Mouse (Mus musculus) cerebellum, adult 9-11 months (tissue): ENCODE data around the gene Cybb.
"Not testable (repeated sequence)": the region's sequence is repeated elsewhere in the genome, so short reads cannot be mapped to it uniquely, and the experiment has no call there.

ENCODE experiments used
- DNase-seq: peaks from one replicate; pipeline ENCODE4 v3.0.0; 2022

Cybb gene

GRCm38 (mm10) chrX:9487671-9488070 is at the start of gene Cybb:
TSS of gene Cybb (minus strand) at chrX:9487771.
- no peak for DNase-seq

DNA sequence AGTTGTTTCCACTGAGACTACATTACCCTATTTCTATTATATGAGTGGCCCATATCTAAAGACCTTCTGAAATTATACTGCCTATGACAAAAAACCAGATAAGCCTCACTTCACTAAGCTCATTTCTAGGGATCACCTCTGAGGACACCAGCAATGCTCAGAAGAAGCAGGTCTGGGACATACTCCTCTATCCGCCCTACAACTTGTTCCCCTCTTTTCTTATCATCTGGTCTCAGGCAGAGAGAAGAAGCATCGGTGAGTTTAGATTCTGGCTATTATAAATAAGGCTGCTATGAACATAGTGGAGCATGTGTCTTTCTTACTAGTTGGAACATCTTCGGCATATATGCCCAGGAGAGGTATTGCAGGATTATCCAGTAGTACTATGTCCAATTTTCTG is 49.3 kb upstream of the Cybb start:
- DNase-seq: no peak

DNA sequence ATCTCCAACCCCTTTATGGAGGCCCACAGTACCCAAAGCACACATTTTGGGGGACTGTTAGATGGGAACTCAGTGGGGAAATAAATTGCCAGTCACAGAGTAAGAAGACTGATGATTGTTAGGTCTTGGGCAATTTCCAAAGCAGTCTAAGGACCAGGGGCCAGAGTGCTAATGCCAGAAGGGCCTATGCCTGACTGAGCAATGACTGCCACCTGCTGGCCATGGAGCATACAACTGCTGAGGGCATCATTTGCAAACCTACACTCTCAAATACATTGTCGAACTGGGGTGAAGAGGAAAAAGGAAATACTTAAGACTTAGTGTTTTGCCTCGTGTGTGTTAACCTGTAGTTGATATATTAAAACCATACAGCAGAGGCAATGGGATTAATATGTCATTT is 32.4 kb upstream of the Cybb start:
- peak; percentile 22 for DNase-seq

DNA sequence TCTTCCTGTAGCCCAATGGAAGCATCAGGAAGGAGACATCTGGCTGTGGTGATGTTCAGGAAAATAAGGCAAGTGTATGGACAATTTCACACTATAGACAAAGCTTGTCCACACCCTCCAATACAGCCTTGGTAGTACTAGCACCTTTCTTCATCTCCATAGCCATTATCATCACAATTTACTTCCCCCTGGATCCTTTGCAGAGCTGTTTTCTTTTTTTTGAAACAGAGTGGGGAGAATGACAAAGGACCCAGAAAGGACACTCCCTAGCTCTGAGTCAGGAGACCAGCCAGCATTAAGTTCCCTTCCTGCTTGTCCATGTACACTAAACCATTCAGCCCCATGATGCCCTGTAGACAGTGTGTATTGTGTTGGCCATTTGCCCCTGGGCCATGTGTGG is 30.0 kb upstream of the Cybb start:
- not testable (repeated sequence) for DNase-seq

GRCm38 (mm10) chrX:9475036-9475435 is 12.5 kb downstream of the Cybb start:
- DNase-seq: not testable (repeated sequence)

GRCm38 (mm10) chrX:9474440-9474839 is 13.1 kb downstream of the Cybb start:
- no peak for DNase-seq

DNA sequence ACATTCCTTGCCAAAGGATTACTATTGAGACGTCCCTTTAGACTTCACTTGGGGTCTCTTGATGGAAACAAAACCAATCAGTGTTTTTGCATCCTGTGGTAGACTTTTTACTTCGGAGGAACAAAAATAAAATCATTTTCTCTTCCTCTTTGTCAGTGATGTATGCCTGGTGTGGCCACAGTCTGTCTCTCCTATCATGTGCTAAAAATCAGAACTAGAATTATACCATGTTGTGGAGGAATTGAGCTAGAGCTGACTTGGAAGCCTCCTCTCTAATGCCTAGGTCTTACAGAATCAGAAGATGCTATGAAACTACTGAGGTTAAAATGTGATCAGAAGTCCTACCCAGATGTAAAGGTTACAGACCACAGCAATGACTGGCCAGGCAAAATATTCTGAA is 13.8 kb downstream of the Cybb start:
- no peak for DNase-seq

GRCm38 (mm10) chrX:9470811-9471388 is 16.7 kb downstream of the Cybb start:
- DNase-seq: peak; percentile 28

GRCm38 (mm10) chrX:9469100-9469499 is 18.5 kb downstream of the Cybb start:
- DNase-seq: no peak

DNA sequence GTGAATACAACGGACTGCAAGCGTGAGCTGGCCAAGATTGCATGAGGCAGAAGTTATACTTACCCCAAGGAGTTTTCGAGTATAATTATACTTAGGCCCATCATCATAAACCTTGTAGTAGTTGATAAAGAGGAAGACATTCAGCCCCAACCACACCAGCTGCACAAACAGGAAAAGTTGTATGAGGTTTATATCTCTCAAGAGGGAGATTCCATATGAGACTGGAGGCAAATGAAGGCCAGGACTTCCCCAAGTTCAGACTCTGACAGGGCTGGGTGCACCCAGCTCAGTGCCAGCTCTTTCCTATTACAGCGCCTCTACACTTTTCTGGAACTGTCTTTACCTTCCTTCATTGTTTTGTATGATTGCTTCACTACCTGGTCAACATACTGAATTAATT is 20.6 kb downstream of the Cybb start:
- no peak for DNase-seq

- DNase-seq: no peak
Observed at GRCm38 (mm10) chrX:9465890-9466289, 21.7 kb downstream of the Cybb start.

- DNase-seq: no peak
Observed at GRCm38 (mm10) chrX:9462671-9463070, 24.9 kb downstream of the Cybb start.

GRCm38 (mm10) chrX:9461399-9461798 is 26.2 kb downstream of the Cybb start:
- no peak for DNase-seq

- DNase-seq: no peak
Observed at GRCm38 (mm10) chrX:9460387-9460930, 27.1 kb downstream of the Cybb start.

- no peak for DNase-seq
Observed at GRCm38 (mm10) chrX:9452375-9452774, 35.2 kb downstream of the Cybb start.

- DNase-seq: no peak
Observed at GRCm38 (mm10) chrX:9447284-9447683, 40.3 kb downstream of the Cybb start.

DNA sequence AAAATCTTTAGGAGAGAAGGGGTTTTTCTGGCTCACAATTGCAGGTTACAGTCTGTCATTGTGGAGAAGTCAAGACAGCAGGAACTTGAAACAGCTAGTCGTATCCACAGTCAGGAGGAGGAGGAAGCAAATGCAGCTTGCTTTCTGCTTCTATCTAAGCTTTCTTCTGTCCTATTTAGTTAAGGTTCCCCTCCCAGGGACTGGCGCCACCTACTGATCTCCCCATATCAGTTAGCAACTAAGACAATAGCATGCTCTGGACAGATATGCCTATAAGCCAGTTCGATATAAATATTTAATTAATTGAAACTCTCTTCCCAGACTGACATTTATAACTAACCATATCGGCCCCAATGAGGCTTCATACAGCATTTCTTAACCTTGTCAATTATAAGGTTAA is 46.5 kb downstream of the Cybb start:
- no peak for DNase-seq

DNA sequence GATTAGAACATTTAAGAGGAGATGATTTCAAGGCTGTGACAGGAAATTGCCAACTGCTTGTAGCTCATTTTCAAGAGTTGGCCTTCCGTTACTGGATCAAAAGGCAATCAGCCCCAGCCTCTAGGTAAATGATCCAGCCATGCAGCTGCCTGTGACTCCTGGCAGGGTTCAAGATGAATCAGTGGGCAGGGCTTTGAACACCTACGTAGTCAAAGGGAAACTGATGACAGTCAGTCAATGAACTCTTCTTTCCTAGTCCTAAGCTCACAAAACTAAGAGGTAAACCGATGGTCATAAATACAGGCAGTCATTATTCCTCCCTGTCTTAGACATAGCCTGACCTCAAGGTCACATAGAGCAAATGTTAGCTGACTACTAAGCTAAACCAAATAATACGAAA is 47.0 kb downstream of the Cybb start:
- DNase-seq: no peak

GRCm38 (mm10) chrX:9439257-9439656 is 48.3 kb downstream of the Cybb start:
- DNase-seq: no peak

DNA sequence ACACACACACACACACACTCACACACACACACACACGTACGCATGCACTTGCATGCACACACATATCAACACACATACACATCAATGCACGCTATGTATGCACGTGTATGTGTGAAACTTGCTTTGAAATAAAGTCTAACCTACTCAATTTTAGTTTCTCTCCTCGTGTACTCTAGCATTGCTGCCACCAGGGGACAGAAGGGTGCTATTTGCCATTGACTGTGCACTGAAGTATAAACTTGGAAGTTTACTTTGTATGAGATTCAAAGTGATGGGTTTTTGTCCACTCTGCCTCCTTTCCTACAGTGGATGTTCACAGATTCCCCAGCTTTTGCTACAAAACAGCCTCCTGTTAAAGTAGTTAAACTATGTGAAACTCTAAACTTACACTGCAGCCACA is 73.7 kb downstream of the Cybb start:
- no peak for DNase-seq
